Mouse (Mus musculus) brain, embryonic 14.5 days (tissue): ENCODE data around the gene Slitrk1. TPM values are rescaled to one million over a fixed set of nuclear protein-coding genes. Genes with fewer than 3 reads are reported as not detected.

Source experiments
- DNase-seq: peaks from one replicate; pipeline ENCODE4 v3.0.0-alpha.2; 2011; ENCODE audit warnings: low read depth
- CTCF ChIP-seq: fragments of 200-500 bp; IDR thresholded peaks from 2 replicates; pipeline ENCODE4 v1.5.1; 2012; ENCODE audit warnings: inconsistent platforms, mild to moderate bottlenecking, moderate library complexity, borderline replicate concordance; ENCODE audit not compliant: insufficient read depth, insufficient read length; ENCODE audit errors: extremely low read depth
- POLR2A ChIP-seq: fragments of 200-500 bp; IDR thresholded peaks from 2 replicates; pipeline ENCODE4 v1.6.1; 2012; ENCODE audit warnings: mild to moderate bottlenecking, inconsistent platforms, borderline replicate concordance; ENCODE audit not compliant: poor library complexity, insufficient read depth, insufficient read length, severe bottlenecking; ENCODE audit errors: extremely low read depth
- polyA plus RNA-seq: library from polyadenylated mRNA; depleted of rRNA; stranded (reverse); fragments of >200 nt; gene quantifications from 2 replicates; pipeline ENCODE4 v1.2.3, GENCODE M21; 2012

Gene Slitrk1
- polyA plus RNA-seq, 1 experiment = 24.4 TPM

DNA sequence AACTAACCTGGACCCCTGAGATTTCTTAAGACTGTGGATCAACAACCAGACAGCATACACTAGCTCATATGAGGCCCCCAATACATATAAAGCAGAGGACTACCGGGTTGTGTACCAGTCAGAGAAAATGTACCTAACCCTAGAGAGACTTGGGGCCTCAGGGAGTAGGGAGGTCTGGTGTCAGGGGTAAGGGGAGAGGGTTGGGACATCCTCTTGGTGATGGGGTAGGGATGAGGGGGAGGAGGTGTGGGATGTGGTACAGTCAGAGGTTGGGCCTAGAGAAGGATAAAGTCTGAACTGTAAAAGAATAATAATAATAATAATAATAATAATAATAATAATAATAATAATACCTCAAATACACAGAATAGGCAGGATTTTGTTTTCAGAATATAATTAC is 54.6 kb downstream of the Slitrk1 start:
- no peak for TF ChIP-seq POLR2A
- TF ChIP-seq CTCF = no peak
- no peak for DNase-seq
